Mouse (Mus musculus) bone marrow macrophage, adult 2 months (primary cell): ENCODE measurements around the gene Gm45021.

Experiments used
- CTCF ChIP-seq: IDR thresholded peaks from 2 replicates; pipeline ENCODE4 v1.5.1; 2012; ENCODE audit warnings: low read depth, mild to moderate bottlenecking, low read length, moderate library complexity
- POLR2A ChIP-seq: IDR thresholded peaks from 2 replicates; pipeline ENCODE4 v1.6.1; 2012; ENCODE audit warnings: mild to moderate bottlenecking, low read depth, low read length, borderline replicate concordance

DNA sequence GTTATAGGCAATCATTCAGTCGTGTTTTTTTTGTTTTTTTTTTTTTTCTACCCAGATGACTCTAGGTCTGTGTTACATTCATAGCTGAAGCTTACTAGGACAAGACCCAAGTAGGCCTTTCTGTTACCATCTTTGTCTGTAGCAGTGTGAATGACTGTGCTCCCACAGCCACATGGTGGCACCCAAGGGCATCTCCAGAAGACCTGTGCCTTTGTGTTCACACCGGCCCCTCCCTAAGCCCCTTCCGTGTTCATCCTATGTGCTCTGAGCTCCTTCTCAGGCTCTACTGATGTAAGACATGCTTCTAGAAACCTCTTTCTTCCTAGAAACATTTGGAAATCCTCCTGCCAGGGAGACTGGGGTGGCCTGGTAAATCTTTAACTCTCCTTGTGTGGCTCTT, 57.6 kb downstream of the Gm45021 start, which contains the start of gene Gimap8:
- TF ChIP-seq CTCF: no peak
- TF ChIP-seq POLR2A: no peak
